Mouse (Mus musculus): ENCODE results near the gene Chchd4.

Chchd4 gene

DNA sequence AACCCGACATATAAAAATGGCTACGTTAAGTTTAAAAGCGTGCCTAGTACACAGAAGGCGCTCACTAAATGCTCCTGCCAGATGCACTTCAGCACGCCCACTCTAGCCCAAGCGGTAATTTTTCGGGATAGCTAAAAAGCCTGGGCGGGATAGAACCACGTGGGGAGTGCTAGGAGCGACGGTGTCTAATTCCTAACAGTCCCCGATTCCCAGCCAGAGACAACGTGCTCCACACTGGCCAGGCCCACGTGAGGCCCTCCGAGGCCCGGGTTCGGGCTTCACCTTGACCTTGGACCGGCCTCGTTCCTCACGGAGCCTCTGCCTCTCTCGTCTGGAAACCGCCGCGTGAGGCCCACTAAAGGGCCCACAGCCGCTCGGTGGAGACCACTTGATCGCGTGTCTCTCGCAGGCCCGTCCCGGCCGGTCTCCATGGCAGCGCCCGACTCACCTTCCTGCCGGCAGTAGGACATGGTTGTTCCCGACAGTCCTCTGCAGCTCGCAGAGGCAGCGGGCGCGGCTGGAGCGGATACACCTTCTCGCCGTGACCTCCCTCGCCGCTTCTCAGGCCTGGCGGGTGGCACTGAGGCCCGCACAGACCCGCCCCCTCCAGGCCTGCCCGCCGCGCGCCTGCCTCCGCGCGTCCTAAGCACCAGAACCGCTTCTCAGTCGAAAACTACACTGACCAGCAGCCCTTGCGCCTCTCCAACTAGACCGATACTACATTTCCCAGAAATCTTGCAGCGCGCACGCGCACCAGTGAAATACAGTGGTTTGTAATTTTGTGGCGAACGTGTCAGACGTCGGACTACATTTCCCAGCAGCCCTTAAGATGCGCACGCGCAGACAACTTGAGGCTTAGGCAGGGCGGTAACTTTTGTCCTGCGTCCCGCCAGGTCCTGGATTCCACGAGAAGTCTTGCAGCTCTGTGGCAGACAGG, at the start of gene Chchd4, which contains the start of gene Tmem43:
TSS of gene Chchd4 (minus strand) at position 679 of the 937 bp plus-strand sequence.
TSS of gene Tmem43 (plus strand) at position 836 of the 937 bp plus-strand sequence.
- DNase-seq = peak; percentile 99

DNA sequence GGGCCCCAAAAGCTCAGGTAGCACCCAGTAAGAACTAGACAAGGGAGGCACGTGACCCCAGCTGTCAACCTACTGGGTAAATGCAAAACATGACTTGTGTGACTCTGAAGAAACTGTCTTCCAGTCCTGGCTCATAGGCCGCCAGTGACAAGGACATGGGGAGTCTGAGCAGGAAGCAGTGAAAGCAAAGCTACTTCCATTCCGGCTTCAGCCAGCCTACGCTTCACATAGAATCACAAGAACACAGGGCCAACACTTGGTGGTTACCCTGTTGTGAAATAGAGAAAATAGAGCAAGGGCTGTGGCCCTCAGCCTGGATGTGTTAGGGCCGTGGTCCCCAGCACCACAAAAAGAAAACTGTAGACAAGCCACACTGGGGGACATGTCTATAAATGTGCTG, 49.5 kb upstream of the Chchd4 start:
- DNase-seq = no peak

DNA sequence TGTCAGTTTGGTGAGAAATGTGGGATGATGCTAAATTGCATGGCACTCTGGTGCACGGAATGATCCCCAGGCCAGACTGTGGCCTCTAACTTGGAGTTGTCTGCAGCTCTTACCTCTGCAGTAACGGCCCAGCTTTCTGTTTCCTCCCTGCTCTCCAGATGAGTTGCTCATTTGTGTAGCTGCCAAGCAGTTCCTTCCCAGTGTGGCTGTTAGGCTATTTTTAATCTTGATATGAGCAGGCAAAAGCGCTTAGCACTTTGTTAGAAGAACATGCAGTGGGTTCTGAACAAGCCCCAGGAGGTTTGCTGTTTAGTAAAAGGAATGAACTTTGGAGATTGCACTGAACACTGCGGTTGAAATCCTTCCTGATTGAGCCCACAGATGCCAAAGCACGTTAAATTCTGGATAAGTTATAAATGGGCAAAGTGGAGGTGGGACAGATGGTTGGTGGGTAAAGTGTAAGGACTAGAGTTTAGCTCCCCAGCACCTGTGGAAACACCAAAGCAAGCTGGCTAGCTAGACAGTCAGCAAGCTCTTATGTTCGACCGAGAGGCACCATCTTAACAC, 45.2 kb upstream of the Chchd4 start:
- no peak for DNase-seq

DNA sequence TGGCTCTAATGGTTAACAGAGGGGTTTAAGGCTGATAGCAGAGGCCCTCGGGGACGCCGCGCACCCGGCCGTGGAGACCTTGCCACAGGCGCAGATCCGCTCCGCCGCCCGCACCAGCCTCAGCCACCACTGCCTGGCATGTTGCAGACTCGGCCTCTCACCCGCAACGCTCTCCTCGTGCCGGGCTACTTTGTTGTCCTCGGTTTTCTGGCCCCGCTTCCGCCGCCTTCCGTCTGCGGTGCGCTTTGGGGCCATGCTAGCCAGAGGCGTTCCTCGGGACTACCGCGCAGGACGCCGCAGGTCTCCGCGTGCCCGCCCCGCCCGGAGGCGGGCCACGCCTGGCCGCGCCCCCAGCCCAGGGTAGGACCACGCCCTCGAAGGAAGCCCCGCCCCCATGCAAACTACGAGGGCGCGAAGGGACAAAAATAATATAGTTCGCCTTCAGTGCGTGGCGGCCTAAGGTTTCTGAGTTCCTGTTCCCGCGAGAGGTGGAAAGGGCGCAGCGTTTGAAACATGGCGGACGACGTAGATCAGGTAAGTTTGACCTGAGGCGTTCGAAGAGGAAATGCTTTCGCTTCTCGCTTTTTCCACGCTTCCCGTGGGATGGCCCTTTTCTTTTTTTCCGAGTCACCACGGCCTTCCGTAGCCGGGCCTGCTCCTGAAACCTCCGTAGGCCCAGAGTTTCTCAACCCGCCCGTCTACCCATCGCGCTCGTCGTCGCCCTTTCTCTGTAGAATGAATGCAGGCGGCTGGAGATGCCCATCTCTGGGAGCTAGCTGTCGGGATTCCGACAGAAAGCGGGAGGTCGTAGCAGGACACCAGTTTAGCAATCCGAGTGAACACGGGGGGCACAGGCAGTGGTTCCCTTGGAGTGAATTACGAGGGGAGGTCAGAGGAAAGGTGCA, 42.5 kb upstream of the Chchd4 start, which contains the start of the genes Xpc and Lsm3:
TSS of gene Xpc (minus strand) at position 344 of the 905 bp plus-strand sequence.
TSS of gene Lsm3 (plus strand) at position 384 of the 905 bp plus-strand sequence.
- peak; percentile 98 to 99 for DNase-seq

DNA sequence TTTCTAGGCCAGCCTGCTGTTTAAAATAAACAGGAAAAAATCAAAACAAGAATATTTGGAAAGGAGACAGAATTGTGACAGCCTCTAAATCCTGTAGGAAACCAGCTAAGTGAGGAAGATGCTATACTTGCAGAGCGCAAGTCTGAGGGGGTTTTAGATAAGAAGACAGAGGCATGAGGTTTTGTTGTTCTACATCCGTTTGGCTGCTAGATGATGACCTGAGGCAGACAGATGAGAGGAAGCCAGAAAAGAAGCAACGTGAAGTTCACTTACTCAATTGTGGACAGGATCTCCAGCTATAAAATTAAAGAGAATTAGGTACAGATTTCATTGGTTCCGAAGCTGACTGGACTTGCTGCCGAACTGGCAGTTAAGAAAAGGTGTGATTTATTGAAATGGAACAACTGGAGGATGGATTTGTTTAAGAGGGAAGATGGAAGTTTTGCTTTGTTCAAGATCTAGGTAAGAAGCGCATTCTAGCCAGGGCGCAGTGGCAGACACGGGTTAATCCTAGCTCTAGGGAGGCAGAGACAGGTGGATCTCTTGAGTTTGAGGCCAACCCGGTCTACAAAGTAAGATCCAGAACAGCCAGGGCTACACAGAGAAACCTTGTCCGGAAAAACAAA, 41.5 kb upstream of the Chchd4 start:
- DNase-seq = no peak

DNA sequence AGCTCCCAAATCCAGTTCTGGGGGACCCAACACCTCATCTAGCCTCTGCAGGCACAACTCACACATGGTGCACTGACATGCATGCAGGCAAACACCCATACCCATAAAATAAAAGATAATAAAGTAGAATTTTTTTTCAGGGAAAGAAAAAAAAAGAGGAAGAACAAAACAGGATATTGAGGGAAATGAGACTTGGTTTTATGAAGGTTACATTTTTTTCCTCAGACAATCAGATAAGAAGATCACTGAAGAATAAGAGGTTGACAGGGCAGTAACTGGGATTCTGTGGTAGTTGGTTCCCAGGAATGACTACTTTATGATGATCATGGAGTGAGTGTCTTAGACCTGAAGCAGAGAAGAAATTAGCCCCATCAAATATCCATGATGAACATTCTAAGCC, 40.8 kb upstream of the Chchd4 start:
- DNase-seq = no peak

DNA sequence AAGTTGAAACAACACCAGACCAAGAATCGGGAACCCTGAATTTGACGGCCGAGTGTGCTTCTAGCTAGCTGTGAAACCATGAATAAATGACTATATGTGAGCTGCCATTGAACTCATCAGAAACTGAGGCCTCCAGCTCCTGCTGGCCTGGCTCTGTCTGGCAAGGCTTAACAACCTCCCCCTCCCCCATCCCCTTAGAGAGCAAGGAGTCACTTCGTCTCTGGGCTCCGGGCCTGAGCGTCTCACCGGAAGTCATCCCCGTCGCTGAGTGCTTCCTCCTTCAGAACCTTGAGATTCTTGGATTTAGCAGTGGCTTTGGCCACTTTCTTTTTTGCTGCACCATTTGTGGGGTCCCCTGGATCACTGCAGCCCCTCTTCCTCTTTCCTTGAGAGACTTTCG, 36.9 kb upstream of the Chchd4 start:
- DNase-seq = peak in 1 of 2 experiments; percentile 19

DNA sequence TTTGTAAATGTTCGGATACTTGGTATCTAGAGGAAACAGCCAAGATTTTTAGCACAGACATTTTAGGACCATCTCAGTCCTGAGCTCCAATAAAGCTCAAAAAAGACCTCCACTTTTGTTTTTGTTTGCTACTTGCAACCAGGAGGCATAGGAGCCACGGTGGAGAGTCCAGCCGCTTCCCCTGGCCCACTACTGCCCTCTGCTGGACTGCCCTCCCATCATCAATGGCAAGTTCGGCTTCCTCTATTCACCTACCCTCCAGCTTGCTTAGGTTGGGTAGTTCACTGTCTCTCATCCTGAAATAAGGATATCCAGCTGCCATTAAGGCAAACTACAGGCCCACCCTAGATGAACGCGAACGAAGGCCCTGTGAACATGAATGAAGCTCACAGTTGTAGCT, 36.0 kb upstream of the Chchd4 start:
- peak; percentile 63 to 83 for DNase-seq

DNA sequence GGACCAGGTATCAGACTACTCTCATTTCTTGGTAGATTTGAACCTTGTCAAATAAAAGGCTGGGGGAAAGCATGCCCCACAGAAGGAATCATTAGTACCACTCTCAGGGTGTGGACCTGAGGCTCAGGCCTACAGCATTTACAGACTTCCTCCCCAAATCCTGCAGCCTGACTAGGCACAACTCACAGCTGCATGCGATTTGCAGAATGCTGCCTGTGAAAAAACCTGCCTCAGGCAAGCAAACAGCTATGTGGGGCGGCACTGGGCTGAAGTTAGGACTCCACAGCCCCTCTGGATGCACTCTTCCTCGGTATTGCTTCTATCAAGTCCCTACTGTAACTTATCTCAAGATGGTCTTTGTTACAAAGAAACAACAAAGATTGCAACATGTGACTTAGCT, 34.7 kb upstream of the Chchd4 start:
- no peak for DNase-seq

DNA sequence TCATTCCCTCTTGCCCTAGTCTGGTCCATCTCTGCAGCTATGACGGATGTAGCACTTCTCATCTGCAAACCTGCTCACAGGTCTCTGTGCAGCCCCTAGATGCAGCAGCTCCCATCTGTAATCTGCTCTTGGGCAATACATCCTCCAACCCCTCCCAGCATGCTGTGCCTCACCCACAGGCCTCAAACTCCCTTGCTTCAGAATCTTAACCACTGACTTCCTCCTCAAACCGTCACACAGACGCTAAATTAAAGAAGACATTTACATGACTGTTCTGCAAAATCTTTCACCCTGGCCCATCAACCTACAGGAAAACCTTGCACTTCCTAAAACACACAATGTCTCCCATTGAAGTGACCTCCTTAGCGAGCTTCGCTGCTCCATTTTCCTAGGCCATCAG, 32.7 kb upstream of the Chchd4 start:
- peak in 1 of 2 experiments; percentile 28 for DNase-seq

DNA sequence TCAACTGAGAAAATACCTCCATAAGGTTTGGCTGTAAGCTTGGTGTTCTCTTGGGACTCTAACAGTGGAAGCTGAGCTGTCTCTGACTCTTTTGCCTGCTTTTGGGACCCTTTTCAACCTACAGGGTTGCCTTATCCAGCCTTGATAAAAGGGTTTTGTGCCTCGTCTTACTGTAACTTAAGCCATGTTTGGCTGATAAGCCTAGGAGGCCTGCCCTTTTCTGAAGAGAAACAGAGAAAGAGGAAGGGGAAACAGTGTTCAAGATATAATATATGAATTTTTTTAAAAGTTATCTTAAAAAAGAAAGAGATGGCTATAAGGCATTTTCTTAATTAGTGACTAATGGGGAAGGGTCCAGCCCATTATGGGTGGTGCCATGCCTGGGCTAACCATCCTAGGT, 30.0 kb upstream of the Chchd4 start:
- DNase-seq = no peak

DNA sequence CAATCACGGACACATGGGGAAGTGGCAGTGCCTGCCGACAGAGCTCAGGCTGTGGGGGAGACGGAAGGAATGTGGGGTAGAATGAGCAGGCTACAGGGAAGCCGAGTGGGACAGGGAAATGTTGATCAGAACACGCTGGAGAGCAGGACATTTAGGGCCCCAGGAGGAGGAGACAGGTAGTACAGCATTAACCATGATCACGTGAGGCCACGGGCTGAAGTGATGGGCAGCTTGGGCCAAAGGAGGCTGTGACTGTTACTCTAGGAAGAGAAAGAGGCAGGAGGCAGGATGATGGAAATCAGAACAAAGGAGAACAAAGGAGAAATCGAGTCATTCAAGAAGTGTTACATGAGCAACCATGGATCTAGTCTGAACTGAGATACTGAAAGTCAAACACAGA, 21.2 kb upstream of the Chchd4 start:
- DNase-seq = no peak

DNA sequence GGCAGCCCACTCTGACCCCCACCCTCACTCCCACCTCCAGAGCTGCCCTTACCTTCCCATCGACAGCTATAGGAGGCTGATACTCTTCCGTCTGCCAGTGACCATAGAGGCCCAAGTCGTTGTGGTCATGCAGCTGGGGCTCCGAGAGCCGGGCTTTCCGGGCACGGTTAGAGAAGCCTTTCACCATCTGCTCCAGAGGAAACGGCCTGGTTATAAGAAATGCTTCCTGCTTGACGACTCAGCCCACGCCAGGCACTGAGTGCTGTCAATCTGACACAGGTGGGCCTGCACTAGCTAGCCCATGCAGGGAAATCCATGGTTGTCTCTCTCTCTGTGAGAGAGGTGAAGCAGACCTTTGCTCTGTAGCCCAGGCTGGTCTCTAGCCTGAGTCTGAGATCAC, 19.7 kb upstream of the Chchd4 start:
- peak in 1 of 2 experiments; percentile 18 for DNase-seq

DNA sequence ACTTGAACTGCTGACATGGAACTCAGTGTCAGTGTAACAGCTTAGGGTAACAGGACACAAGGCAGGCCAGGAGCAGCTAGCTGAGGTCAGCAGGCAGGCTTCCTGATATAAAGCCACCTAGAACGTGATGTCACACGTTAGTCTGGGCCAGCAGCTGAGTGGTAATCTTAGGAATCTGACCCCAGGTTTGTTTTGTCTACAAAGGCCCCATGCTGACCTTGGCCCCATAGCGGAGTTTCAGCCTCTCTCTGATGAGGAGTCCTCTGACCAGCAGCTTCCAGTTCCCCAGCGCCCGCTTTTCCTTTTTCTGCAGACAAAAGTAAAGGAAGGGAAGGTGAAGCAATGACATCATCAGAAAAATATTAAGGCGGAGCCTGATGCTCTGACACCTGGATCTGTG, 17.7 kb upstream of the Chchd4 start:
- DNase-seq = no peak

DNA sequence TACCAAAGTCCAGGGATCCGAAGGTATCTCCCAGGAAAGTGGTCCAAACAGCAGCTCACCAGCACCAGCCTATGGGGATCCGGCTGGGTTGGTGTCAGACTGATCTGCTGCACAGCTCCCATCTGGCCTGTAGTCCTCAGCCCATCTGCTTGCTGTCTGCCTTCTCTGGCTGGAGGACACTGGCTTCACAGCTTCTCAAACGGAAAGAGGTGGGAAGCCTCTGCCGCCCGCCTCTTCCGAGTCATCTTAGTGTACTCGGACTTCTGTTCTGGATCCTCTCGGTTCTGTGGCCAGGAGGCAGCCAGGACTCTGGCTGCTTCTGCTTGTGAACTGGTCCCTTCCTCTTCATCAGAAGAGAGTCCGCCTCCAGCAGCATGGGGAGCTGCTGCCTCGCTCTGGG, 16.5 kb upstream of the Chchd4 start:
- peak in 1 of 2 experiments; percentile 13 for DNase-seq

DNA sequence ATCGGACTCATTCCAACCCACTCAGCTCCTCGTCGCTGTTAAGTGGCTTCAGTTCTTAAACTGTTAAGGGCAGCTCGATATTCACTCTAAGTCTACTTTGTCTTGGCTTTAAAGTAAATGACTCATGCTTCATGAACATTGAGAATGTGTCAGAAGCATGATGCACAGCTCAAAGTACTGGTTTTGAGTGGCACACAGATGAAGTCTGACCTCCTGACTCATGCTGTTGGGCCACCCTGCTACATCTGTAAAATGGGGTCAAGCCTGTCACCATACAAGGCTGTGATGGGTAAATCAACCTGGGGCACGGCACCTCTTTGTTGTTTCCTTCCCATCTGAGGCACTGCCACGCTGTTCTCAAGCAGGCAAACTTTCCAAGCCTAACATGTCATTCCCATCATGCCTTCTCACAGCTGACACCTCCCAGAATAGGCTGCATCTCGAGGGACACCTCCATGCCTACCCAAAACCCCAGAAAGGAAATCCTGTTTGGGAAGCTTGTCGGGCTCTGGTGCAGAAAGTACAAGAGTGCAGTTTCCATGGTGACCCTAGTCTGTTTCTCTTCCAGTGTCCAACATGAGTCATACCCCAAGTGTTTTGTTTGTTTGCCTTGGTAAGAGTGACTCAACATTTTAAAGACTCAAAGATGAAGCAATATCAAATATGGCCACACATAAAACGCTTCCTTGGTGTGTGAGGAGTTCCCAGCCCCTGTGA, 15.3 kb upstream of the Chchd4 start:
- DNase-seq = peak; percentile 35 to 47

DNA sequence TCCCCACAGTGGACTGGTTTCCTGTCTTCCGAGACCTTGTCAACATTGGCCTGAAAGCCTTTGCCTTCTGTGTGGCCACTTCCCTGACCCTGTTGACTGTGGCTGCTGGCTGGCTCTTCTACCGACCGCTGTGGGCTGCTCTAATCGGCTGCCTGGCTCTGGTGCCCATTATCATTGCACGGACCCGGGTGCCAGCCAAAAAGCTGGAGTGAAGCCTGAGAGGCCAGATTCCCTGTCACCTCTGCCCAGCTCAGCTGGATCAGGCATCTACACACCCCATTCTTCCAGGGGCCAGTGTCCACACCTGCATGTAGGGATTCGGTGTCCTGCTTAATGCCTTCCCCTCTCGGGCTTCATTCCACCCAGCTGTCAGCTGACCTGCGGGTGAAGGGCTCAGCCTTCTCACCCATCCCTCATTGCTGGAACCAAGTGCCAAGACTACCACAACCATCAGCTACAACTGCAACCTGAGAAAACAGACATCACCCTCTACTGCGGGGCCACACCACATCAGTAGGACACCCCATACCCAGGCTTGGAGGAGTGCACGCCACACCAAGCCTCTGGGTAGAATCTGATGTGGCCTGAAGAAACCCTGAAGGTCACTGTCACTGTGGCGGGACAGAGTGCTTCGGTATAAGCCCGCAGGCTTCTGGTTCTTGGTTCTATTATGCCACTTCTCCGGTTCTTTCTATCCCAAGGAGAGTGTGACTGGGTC, 13.5 kb upstream of the Chchd4 start:
- DNase-seq = no peak

DNA sequence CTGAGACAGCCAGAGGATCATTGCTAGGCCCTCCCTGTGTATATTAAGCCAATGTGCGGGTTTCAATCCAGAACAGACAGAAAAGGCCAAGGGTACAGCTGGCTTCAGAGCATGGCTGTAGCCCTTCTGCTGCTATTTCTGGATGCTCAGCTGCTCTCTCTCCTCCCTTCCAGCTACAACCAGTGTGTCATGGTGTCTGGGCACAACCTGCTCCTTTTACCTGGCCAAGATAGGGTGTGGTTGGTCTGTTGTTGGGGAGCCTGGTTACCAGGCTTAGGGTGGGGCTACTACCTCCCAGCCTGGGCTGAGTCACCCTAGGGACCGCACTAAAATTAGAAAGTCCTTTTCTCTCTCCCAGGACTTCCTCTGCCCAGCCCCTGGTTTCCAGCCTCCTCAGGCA, 10.0 kb upstream of the Chchd4 start:
- peak in 1 of 2 experiments; percentile 8 for DNase-seq

DNA sequence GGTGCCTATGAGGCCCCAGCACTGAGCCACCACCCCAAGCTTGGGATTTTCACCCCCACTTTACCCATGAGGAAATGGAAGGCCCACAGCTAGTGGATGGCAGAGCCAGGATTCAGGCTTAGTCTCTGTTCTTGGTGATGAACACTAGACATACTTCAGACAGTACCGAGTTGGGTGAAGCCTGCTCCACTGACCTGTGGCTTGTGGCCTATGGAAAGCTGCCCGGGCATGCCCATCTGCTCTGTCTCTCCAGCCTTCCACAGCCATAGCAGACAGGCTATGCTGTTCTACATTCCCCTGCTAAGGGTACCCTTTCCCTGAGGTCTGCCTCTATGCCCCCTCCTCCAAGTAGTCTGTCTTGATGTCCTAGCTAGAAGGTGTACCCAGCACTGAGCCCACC, 3.2 kb upstream of the Chchd4 start:
- DNase-seq = peak in 1 of 2 experiments; percentile 13

DNA sequence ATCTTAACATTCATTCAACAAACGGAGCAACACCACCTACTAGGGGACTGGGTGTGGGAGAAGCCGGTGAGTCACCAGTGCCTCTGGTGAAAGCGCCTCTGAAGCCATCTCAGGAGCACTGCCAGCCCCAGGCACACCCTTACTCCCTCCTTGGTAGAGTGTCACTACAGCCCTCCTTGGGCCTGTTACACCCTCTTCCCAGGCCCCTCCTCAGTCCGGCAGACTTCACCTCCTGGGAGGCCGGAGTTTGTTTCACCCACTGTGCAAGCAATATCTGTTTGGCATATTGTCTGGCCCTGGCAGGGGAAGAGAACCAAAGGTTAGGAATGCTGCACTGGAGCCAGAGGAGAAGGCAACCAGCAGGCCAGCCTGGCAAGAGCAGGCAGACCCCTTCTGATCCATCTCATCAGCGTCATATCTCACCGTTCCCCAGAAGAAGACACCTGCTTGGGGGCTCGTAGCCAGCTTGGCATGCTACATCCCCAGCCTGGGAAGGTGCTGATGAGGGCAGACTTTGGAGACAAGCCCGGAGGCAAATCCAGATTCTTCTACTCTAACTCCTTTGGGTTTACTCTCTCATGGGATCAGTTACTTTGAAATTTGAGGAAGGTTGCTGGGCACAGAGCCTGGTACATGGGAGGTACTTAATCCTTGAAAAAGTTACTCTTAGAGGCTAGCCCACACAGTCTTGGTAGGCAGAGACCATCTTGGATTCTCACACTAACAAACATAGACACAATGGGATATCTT, 1.3 kb upstream of the Chchd4 start:
- peak; percentile 31 to 39 for DNase-seq

Data from lung, postnatal 4 days (tissue).